Mouse (Mus musculus): ENCODE data around the gene Pgc. TPM values are rescaled to one million over a fixed set of nuclear protein-coding genes. Genes with fewer than 3 reads are reported as not detected.

Pgc gene
- polyA plus RNA-seq, 1 experiment, result not detected

DNA sequence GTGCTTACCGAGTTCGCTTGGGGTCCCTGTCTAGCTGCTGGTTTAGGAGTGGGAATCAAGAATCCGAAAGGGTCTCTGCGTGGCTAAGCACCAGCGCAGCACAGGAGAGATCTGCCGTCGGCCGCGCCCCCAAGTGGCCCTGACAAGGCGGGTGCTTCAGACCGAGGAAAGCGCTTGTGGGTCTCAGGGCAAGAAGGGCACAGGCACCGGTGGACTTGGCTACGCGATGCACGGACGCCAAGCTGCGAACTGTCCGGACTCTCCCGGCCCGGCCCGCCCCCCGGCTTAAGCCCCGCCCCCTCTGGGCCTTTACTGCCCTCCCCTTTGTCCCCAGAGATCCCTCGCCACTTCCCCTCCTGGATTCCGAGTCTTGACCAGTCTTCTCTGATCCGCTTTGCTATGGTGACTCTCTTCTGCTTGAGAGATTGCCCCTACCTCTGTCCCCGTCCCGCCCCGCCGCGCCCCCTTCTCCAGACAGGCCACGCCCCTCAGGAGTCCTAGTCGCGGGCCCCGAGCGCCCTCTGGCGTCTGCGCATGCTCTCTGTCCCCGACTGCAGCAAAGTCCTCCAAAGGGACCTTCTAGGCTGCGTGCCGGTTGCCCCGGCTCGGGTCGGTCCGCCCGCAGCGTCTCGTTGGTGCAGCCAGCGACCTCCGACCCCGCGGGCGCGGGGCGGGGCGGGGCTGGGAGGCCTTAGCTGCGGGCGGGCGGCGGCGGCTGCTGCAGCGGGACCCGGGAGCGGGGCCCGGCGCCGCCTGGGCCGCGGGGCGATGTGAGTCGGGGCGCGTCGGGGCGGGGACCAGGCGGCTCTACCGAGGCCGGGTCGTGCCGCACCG is 31.9 kb upstream of the Pgc start, which contains the start of gene Prickle4:
Prickle4 (minus strand) TSS at position 234 of the 834 bp plus-strand sequence.
- TF ChIP-seq CTCF (IDR thresholded peaks at IDR 0.05; ENCODE audit: borderline replicate concordance, extremely low read depth, insufficient read depth, insufficient read length) (peak; percentile 80), POLR2A (IDR thresholded peaks at IDR 0.05; ENCODE audit: borderline replicate concordance, extremely low read depth, insufficient read depth, insufficient read length, poor library complexity, severe bottlenecking) (peak; percentile 54; the same call in 1 of the 2 replicates)
- DNase-seq (ENCODE audit: low read depth), result peak; percentile 97

DNA sequence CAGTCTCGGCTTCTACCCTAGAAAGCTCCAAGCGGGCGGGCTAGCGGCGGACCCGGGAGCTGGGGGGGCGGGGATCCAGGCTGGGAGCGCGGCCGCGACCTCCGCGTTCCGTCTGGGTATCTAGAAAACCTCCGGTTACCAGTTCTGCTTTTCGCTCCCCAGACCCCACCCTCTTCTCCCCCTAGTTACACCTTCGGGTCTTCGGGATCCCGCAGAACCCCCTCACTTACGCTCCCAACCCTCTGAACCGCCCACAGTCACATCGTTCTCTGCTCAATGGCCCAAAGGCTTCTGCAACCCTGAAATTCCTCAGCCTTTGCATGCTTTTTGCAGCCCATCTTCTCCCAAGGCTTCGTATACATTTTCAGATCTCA is 31.3 kb upstream of the Pgc start:
- TF ChIP-seq POLR2A (IDR thresholded peaks at IDR 0.05; ENCODE audit: borderline replicate concordance, extremely low read depth, insufficient read depth, insufficient read length, poor library complexity, severe bottlenecking) (no peak), CTCF (IDR thresholded peaks at IDR 0.05; ENCODE audit: borderline replicate concordance, extremely low read depth, insufficient read depth, insufficient read length) (no peak)
- peak; percentile 41 for DNase-seq (ENCODE audit: low read depth)

- TF ChIP-seq CTCF (IDR thresholded peaks at IDR 0.05; ENCODE audit: borderline replicate concordance, extremely low read depth, insufficient read depth, insufficient read length) (no peak), POLR2A (IDR thresholded peaks at IDR 0.05; ENCODE audit: borderline replicate concordance, extremely low read depth, insufficient read depth, insufficient read length, poor library complexity, severe bottlenecking) (no peak)
- no peak for DNase-seq (ENCODE audit: low read depth)
Observed at GRCm38 (mm10) chr17:47698156-47698555, 28.5 kb upstream of the Pgc start.

DNA sequence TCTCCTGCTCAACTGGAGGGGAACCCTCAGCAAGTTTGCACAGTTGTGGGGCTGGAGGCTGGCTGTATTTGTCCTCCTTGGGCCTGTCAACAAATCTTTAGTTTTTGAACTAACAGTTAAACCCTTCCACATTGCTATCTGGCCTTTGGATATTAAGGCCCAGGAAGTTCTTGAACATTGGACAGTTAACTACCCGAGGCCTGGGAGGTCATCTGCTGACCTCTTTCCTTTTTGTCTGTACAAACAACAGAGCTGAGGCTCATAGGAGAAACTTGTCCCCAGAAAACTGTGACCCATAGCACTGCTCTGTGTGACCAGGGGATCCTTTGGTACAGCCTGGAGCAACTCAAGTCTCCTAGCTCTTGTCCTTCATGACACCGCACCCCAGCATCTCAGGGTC is 27.6 kb upstream of the Pgc start:
- no peak for TF ChIP-seq CTCF (IDR thresholded peaks at IDR 0.05; ENCODE audit: borderline replicate concordance, extremely low read depth, insufficient read depth, insufficient read length)
- no peak for TF ChIP-seq POLR2A (IDR thresholded peaks at IDR 0.05; ENCODE audit: borderline replicate concordance, extremely low read depth, insufficient read depth, insufficient read length, poor library complexity, severe bottlenecking)
- no peak for DNase-seq (ENCODE audit: low read depth)

GRCm38 (mm10) chr17:47701793-47702192 is 24.8 kb upstream of the Pgc start:
- no peak for TF ChIP-seq CTCF (IDR thresholded peaks at IDR 0.05; ENCODE audit: borderline replicate concordance, extremely low read depth, insufficient read depth, insufficient read length)
- no peak for TF ChIP-seq POLR2A (IDR thresholded peaks at IDR 0.05; ENCODE audit: borderline replicate concordance, extremely low read depth, insufficient read depth, insufficient read length, poor library complexity, severe bottlenecking)
- peak; percentile 20 for DNase-seq (ENCODE audit: low read depth)

DNA sequence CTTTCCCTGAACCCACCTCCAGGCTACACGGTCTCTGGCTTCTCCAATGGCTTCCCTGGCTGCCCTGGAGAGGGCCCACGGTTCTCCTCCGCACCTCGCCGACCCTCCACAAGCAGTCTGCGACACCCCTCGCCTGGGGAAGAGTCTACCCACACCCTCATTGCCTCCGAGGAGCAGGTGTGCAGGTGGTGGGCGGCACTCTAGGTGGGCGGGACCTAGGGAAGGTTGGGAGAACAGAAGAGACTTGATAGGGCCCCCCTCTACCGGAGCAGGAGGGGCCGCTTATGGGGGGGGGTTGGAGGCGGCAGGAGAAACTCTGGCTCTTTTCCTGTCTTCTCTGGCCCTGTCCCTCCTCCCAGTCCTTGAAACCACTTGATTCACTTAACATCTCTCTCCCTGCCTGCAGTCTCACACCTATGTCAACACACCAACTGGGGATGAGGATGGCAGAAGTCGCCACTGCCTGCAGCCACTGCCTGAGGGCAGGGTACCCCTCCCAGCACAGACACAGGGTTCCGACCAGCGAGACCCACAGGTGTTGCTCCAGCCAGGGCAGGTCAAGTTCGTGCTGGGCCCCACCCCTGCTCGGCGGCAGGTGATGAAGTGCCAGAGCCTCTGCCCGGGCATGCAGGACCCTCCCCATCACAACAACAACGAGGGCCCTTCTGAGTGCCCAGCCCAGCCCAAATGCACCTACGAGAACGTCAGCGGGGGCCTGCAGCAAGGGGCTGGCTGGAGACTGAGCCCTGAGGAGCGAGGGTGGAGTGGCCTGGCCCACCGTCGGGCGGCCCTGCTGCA is 23.9 kb upstream of the Pgc start:
- DNase-seq (ENCODE audit: low read depth), result no peak
- TF ChIP-seq POLR2A (IDR thresholded peaks at IDR 0.05; ENCODE audit: borderline replicate concordance, extremely low read depth, insufficient read depth, insufficient read length, poor library complexity, severe bottlenecking), result no peak
- TF ChIP-seq CTCF (IDR thresholded peaks at IDR 0.05; ENCODE audit: borderline replicate concordance, extremely low read depth, insufficient read depth, insufficient read length), result no peak

DNA sequence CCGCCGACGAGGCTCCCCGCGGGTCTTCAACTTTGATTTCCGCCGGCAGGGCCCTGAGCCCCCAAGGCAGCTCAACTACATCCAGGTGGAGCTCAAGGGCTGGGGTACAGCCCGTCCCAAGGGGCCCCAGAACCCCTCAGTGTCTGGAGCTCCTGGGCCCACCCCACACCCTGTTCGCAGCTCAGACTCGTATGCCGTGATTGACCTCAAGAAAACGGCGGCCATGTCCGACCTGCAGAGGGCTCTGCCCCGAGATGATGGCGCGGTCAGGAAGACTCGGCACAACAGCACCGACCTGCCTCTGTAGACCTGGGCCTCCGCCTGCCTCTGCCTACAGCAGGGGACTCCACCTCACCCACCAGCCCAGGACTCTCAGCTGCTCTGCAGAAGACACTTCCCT is 23.1 kb upstream of the Pgc start:
- no peak for DNase-seq (ENCODE audit: low read depth)
- no peak for TF ChIP-seq POLR2A (IDR thresholded peaks at IDR 0.05; ENCODE audit: borderline replicate concordance, extremely low read depth, insufficient read depth, insufficient read length, poor library complexity, severe bottlenecking)
- TF ChIP-seq CTCF (IDR thresholded peaks at IDR 0.05; ENCODE audit: borderline replicate concordance, extremely low read depth, insufficient read depth, insufficient read length), result no peak

DNA sequence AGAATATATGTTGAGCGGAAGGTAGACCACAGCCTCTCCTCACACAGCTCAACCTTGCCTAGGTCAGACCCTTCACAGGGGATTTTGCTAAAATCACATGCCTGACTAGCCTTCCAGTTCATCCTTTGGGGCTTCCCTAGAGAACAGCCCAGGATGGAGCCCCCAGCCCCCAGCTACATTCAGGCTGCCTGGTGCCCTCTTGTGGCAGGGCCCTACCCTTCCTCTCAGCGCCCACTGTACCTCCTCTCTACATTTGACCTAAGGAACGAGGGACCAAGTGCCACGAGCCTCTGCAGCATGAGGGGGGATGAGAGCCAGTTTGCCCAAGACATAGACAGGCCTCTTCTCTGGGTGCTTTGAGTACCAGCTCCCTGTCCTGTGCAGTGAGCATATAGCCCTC is 21.9 kb upstream of the Pgc start:
- no peak for DNase-seq (ENCODE audit: low read depth)
- no peak for TF ChIP-seq POLR2A (IDR thresholded peaks at IDR 0.05; ENCODE audit: borderline replicate concordance, extremely low read depth, insufficient read depth, insufficient read length, poor library complexity, severe bottlenecking)
- no peak for TF ChIP-seq CTCF (IDR thresholded peaks at IDR 0.05; ENCODE audit: borderline replicate concordance, extremely low read depth, insufficient read depth, insufficient read length)

GRCm38 (mm10) chr17:47706196-47706595 is 20.4 kb upstream of the Pgc start:
- no peak for DNase-seq (ENCODE audit: low read depth)
- TF ChIP-seq CTCF (IDR thresholded peaks at IDR 0.05; ENCODE audit: borderline replicate concordance, extremely low read depth, insufficient read depth, insufficient read length) (no peak), POLR2A (IDR thresholded peaks at IDR 0.05; ENCODE audit: borderline replicate concordance, extremely low read depth, insufficient read depth, insufficient read length, poor library complexity, severe bottlenecking) (no peak)

DNA sequence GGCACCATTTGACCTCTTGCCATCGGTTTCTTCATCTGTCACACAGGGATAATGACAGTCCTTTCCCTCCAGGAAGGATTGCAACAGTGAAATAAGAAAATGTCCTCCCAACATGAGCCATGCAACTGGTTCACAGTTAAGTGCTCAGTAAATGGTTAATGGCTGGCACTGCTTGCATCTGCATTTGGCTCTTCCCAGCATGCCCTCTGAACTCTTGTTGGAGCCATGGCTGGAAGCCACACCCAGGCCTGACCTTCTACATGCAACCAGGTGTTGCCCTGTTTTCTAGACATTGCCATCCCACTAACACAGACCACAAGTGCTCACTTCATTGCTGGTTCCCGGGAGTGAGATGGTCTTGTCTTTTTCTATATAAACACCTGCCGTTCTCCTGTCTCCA is 18.7 kb upstream of the Pgc start:
- no peak for DNase-seq (ENCODE audit: low read depth)
- no peak for TF ChIP-seq POLR2A (IDR thresholded peaks at IDR 0.05; ENCODE audit: borderline replicate concordance, extremely low read depth, insufficient read depth, insufficient read length, poor library complexity, severe bottlenecking)
- TF ChIP-seq CTCF (IDR thresholded peaks at IDR 0.05; ENCODE audit: borderline replicate concordance, extremely low read depth, insufficient read depth, insufficient read length), result no peak

- TF ChIP-seq POLR2A (IDR thresholded peaks at IDR 0.05; ENCODE audit: borderline replicate concordance, extremely low read depth, insufficient read depth, insufficient read length, poor library complexity, severe bottlenecking) (no peak), CTCF (IDR thresholded peaks at IDR 0.05; ENCODE audit: borderline replicate concordance, extremely low read depth, insufficient read depth, insufficient read length) (no peak)
- DNase-seq (ENCODE audit: low read depth), result no peak
Observed at GRCm38 (mm10) chr17:47708972-47709371, 17.7 kb upstream of the Pgc start.

All from brain, embryonic 14.5 days (tissue).